Mouse (Mus musculus): Measurements from ENCODE around the gene Ppil1. TPM values are rescaled to one million over a fixed set of nuclear protein-coding genes. Genes with fewer than 3 reads are reported as not detected.
"Not testable (repeated sequence)": the region's sequence is repeated elsewhere in the genome, so short reads cannot be mapped to it uniquely, and the experiment has no call there.

The Ppil1 gene
- polyA plus RNA-seq, 1 experiment from 2014 or later: 42.1 TPM

DNA sequence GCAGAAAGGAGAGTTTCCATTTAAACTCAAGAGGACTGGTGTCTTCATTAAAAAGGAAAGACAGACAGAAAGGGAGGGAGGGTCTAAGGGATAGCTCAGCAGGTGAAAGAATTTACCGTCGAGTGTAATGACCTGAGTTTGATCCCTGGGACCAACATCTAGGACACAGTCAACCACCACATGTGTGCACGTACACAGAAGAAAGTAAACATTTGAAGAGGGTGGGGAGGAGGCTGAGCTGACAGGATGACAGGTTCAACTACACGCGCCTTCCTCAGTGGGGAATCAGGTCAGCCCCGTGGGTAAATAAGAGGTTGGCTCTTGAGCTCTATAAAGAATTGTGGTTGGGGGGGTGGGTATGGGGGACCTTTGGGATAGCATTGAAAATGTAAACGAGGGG, 9.2 kb upstream of the Ppil1 start:
- WGBS (ENCODE audit: insufficient replicate concordance): 71% methylated on average over 7 of the region's 7 CpGs

DNA sequence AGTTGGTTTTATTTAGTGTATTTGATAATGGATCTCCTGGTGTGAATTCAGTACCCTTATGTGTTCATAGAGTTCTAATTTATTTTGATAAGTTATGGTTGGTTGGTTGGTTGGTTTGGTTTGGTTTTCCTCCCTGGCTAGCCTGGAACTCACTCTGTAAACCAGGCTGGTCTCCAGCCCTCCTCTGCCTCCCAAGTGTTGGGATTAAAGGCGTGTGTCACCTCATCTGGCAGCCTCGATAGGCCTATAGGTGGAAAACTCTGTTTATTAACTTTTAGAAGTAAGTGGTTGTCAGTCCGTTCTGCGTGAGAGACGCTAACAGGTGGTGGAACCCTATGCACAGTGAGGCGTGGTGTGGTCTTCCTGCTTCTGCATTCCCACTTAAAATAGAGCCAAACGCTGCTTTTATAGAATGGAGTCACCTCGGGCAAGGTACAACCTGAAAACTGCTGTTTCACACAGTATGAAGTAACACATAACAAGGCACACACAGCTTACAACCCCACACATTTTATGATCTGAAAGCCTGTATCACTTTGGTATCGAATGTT, 6.2 kb upstream of the Ppil1 start:
- Histone ChIP-seq H3K27ac (ENCODE audit: low read depth) (peak overlapping the region; percentile 92), H3K36me3 (replicated peaks; ENCODE audit: insufficient read depth, low read length) (no peaks in the 10 kb centered on the region), H3K4me1 (ENCODE audit: insufficient read depth) (peaks cover 23% of the 10 kb centered on the region), H3K4me3 (ENCODE audit: low read depth, low read length) (peak overlapping the region; percentile 81), H3K9me3 (ENCODE audit: low read length) (no peaks in the 10 kb centered on the region), H3K27me3 (ENCODE audit: insufficient read depth, low read length) (no peaks in the 10 kb centered on the region), H3K4me2 (ENCODE audit: low read depth, low read length) (peak overlapping the region; percentile 88), H3K9ac (replicated peaks) (no peak overlapping the region)
- no peak for ATAC-seq
- no peak for DNase-seq
- TF ChIP-seq CTCF (IDR thresholded peaks at IDR 0.05; ENCODE audit: low read depth): no peak
- WGBS (ENCODE audit: insufficient replicate concordance): 75% methylated on average over 9 of the region's 9 CpGs

More for the DNA sequence above, 9.2 kb upstream of the Ppil1 start:
- no peak overlapping the region for H3K4me3 ChIP-seq (ENCODE audit: low read depth, low read length)
- peaks cover 23% of the 10 kb centered on the region for H3K4me1 ChIP-seq (ENCODE audit: insufficient read depth)
- peak overlapping the region; percentile 82 for H3K27ac ChIP-seq (ENCODE audit: low read depth)
- no peak for TF ChIP-seq CTCF (IDR thresholded peaks at IDR 0.05; ENCODE audit: low read depth)
- DNase-seq (peak; percentile 36), ATAC-seq (peak; percentile 63)
- H3K9ac ChIP-seq (replicated peaks): no peak overlapping the region
- no peaks in the 10 kb centered on the region for H3K9me3 ChIP-seq (ENCODE audit: low read length)
- peaks cover 6% of the 10 kb centered on the region; the same call in 1 of the 2 replicates for H3K36me3 ChIP-seq (replicated peaks; ENCODE audit: insufficient read depth, low read length)
- no peaks in the 10 kb centered on the region for H3K27me3 ChIP-seq (ENCODE audit: insufficient read depth, low read length)
- H3K4me2 ChIP-seq (ENCODE audit: low read depth, low read length): no peak overlapping the region

DNA sequence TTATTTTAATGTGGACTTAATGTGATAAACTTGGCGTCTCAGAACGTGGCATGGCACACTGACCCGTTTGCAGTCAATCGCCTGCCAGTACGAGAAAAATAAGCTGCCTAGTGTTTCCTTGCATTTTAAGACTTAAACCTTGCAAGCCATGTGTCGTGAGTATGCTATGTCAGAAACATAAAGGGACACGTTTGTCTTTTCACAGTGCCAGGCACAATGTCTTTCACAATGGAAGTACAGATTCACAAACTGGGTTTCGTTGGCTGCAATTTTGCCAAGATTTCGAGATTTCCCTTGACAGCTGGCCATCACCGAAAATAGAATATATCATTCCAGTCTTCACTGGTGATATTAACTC, 5.3 kb upstream of the Ppil1 start:
- Histone ChIP-seq H3K27me3 (ENCODE audit: insufficient read depth, low read length) (no peaks in the 10 kb centered on the region), H3K9ac (replicated peaks) (peak overlapping the region; percentile 86), H3K36me3 (replicated peaks; ENCODE audit: insufficient read depth, low read length) (no peaks in the 10 kb centered on the region), H3K27ac (ENCODE audit: low read depth) (peak overlapping the region; percentile 92), H3K4me2 (ENCODE audit: low read depth, low read length) (peak overlapping the region; percentile 88), H3K4me3 (ENCODE audit: low read depth, low read length) (peak overlapping the region; percentile 81), H3K9me3 (ENCODE audit: low read length) (no peaks in the 10 kb centered on the region), H3K4me1 (ENCODE audit: insufficient read depth) (peaks cover 29% of the 10 kb centered on the region)
- 11% methylated on average over 10 of the region's 10 CpGs for WGBS (ENCODE audit: insufficient replicate concordance)
- ATAC-seq: no peak
- DNase-seq: no peak
- TF ChIP-seq EP300 (IDR thresholded peaks at IDR 0.05; ENCODE audit: low read depth) (no peak), CTCF (IDR thresholded peaks at IDR 0.05; ENCODE audit: low read depth) (no peak)

DNA sequence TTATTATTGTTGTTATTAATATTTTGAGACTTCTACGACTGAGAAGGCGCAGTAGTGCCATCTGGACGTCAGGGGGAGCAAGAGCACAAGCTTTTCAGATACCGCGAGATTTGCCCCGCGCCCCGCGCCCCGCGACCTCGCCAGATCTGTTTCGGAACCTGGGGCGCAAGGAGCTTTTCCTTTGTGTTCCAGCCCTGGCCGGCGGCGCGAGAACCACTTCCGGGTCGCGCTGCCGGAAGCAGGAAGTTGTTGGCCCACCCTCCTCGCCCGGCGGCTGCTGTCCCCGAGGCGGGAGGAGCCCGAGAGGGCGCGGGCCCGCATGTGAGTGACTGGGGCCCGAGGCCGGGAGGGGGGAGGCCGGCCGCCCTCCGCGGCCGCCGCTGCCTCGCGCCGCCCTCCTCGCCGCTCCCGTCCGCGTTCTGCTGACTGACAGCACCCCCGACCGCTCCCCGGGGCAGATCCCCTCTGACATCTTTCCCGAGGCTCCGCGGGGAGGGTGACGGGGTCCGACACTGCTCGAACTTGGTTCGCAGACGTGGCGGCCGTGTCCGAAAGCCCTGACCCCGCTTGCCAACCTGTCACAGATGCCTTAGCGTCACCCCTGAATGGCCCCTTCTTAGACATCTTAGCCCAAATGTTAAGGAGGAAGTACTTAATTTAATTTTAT, 4.8 kb upstream of the Ppil1 start, which contains the start of gene BC004004:
Gene BC004004, plus strand, starts transcription at position 107 of the 667 bp plus-strand sequence.
- Histone ChIP-seq H3K27me3 (ENCODE audit: insufficient read depth, low read length) (no peaks in the 10 kb centered on the region), H3K27ac (ENCODE audit: low read depth) (peak within 1 kb of the TSS; percentile 92), H3K4me3 (ENCODE audit: low read depth, low read length) (peak within 1 kb of the TSS; percentile 81), H3K4me1 (ENCODE audit: insufficient read depth) (peaks cover 31% of the 10 kb centered on the region), H3K4me2 (ENCODE audit: low read depth, low read length) (peak within 1 kb of the TSS; percentile 88), H3K36me3 (replicated peaks; ENCODE audit: insufficient read depth, low read length) (no peaks in the 10 kb centered on the region), H3K9ac (replicated peaks) (peak within 1 kb of the TSS; percentile 86), H3K9me3 (ENCODE audit: low read length) (no peaks in the 10 kb centered on the region)
- TF ChIP-seq EP300 (IDR thresholded peaks at IDR 0.05; ENCODE audit: low read depth) (peak; percentile 85), CTCF (IDR thresholded peaks at IDR 0.05; ENCODE audit: low read depth) (peak; percentile 78)
- peak; percentile 96 for DNase-seq
- WGBS (ENCODE audit: insufficient replicate concordance): under 1% methylated on average over 53 of the region's 63 CpGs
- ATAC-seq: peak; percentile 89

GRCm38 (mm10) chr17:29267931-29268681, 4.1 kb upstream of the Ppil1 start:
- peak overlapping the region; percentile 81 for H3K4me3 ChIP-seq (ENCODE audit: low read depth, low read length)
- no peaks in the 10 kb centered on the region for H3K36me3 ChIP-seq (replicated peaks; ENCODE audit: insufficient read depth, low read length)
- H3K27me3 ChIP-seq (ENCODE audit: insufficient read depth, low read length): no peaks in the 10 kb centered on the region
- 57% methylated on average over 6 of the region's 6 CpGs for WGBS (ENCODE audit: insufficient replicate concordance)
- DNase-seq (no peak), ATAC-seq (0 out of 2 replicates have a peak, but pooled peaks have one; percentile 0)
- H3K4me1 ChIP-seq (ENCODE audit: insufficient read depth): peaks cover 31% of the 10 kb centered on the region
- H3K9ac ChIP-seq (replicated peaks): peak overlapping the region; percentile 86; the same call in 1 of the 2 replicates
- H3K4me2 ChIP-seq (ENCODE audit: low read depth, low read length): peak overlapping the region; percentile 88
- H3K27ac ChIP-seq (ENCODE audit: low read depth): peak overlapping the region; percentile 92
- no peaks in the 10 kb centered on the region for H3K9me3 ChIP-seq (ENCODE audit: low read length)
- TF ChIP-seq CTCF (IDR thresholded peaks at IDR 0.05; ENCODE audit: low read depth) (no peak), EP300 (IDR thresholded peaks at IDR 0.05; ENCODE audit: low read depth) (no peak)

DNA sequence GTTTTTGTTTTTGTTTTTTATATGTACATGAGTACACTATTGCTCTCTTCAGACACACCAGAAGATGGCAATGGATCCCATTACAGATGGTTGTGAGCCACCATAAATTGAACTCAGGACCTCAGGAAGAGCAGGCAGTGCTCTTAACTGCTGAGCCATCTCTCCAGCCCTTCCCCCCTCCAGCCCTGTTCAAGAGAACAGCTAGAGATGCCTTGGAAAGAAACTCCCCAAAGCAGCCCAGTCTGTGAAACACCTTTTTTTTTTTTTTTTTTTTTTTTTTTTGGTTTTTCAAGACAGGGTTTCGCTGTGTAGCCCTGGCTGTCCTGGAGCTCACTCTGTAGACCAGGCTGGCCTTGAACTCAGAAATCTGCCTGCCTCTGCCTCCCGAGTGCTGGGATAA, 3.1 kb upstream of the Ppil1 start:
- H3K36me3 ChIP-seq (replicated peaks; ENCODE audit: insufficient read depth, low read length); H3K4me3 ChIP-seq (ENCODE audit: low read depth, low read length); H3K9me3 ChIP-seq (ENCODE audit: low read length); H3K4me2 ChIP-seq (ENCODE audit: low read depth, low read length); ATAC-seq; H3K27ac ChIP-seq (ENCODE audit: low read depth); H3K27me3 ChIP-seq (ENCODE audit: insufficient read depth, low read length); H3K9ac ChIP-seq (replicated peaks); DNase-seq: not testable (repeated sequence)
- peaks cover 38% of the 10 kb centered on the region for H3K4me1 ChIP-seq (ENCODE audit: insufficient read depth)
- 96% methylated on average over 2 of the region's 2 CpGs for WGBS (ENCODE audit: insufficient replicate concordance)

Data from liver, postnatal 0 days (tissue).